In genomic region chr4:154787960-154788702, GRCm38 (mm10) we compare ENCODE assay signal across 13 mouse cellular contexts. TPM values are rescaled to one million over a fixed set of nuclear protein-coding genes. Genes with fewer than 3 reads are reported as not detected.
DNase-seq lines count a peak whose midpoint lies in the region; ATAC-seq lines count a peak whose summit lies in the region.
"Had no signal": no experiment of that assay in that cellular context is flagged by ENCODE, and none has a peak within 500 bp of the region (broad histone marks: within the 10 kb centered on the region; RNA-seq: fewer than 3 reads in every experiment).

No protein-coding gene starts in this region.

- no peak overlapping the region for H3K9ac ChIP-seq in intestine, embryonic 16.5 days (ENCODE audit: low read depth, low read length)
- H3K9ac ChIP-seq in stomach, embryonic 15.5 days: no peak overlapping the region
- H3K9ac ChIP-seq: forebrain, embryonic 15.5 days had no signal

- H3K9me3 ChIP-seq in intestine, embryonic 16.5 days (ENCODE audit: control insufficient read depth, low read length): no peaks in the 10 kb centered on the region
- H3K9me3 ChIP-seq in stomach, embryonic 15.5 days: no peaks in the 10 kb centered on the region
- H3K9me3 ChIP-seq: forebrain, embryonic 15.5 days had no signal

- ATAC-seq in intestine, embryonic 16.5 days: no peak; the same call in 1 of the 2 replicates
- ATAC-seq in stomach, embryonic 15.5 days (ENCODE audit: insufficient read depth, low FRiP score, low read depth): no peak
- ATAC-seq: forebrain, embryonic 15.5 days had no signal

- intact Hi-C loops in left cerebral cortex, postnatal 4 days (cut with DNase I): no loop called here
- intact Hi-C loops in left cerebral cortex, postnatal 36 days (cut with DNase I): no loop called here

- peaks cover 9% of the 10 kb centered on the region for H3K4me1 ChIP-seq in intestine, embryonic 16.5 days (ENCODE audit: control insufficient read depth, insufficient read depth, low read length)
- peaks cover 14% of the 10 kb centered on the region for H3K4me1 ChIP-seq in stomach, embryonic 15.5 days
- H3K4me1 ChIP-seq: forebrain, embryonic 15.5 days had no signal

- DNase-seq in cerebellum, postnatal 10 days: peak; percentile 42 to 45
- DNase-seq in cerebellum, adult 11 months: no peak
- DNase-seq in left cerebral cortex, postnatal 4 days: peak; percentile 16
- DNase-seq in left cerebral cortex, postnatal 36 days (ENCODE audit: low spot score in 2 of 2): no peak
- no peak for DNase-seq in T-cell, adult 2 months (ENCODE audit: low spot score)
- no peak for DNase-seq in adrenal gland, adult 18-20 months (ENCODE audit: low spot score in 2 of 2)
- DNase-seq: adrenal gland, postnatal 14 days; kidney, adult 11 months had no signal

- WGBS in intestine, embryonic 16.5 days: 42% methylated on average over 13 of the region's 13 CpGs
- WGBS in stomach, embryonic 15.5 days: 36% methylated on average over 13 of the region's 13 CpGs

- no peaks in the 10 kb centered on the region for H3K27me3 ChIP-seq in intestine, embryonic 16.5 days (replicated peaks; ENCODE audit: control insufficient read depth, insufficient read depth, low read length)
- H3K27me3 ChIP-seq in stomach, embryonic 15.5 days (replicated peaks): no peaks in the 10 kb centered on the region
- H3K27me3 ChIP-seq: forebrain, embryonic 15.5 days had no signal

- no peak overlapping the region for H3K4me2 ChIP-seq in intestine, embryonic 16.5 days (ENCODE audit: low read depth, low read length)
- H3K4me2 ChIP-seq in stomach, embryonic 15.5 days: no peak overlapping the region; the same call in 1 of the 2 replicates
- H3K4me2 ChIP-seq: forebrain, embryonic 15.5 days had no signal

- peak overlapping the region; percentile 8 for H3K27ac ChIP-seq in intestine, embryonic 16.5 days (ENCODE audit: low read length)
- peak overlapping the region; percentile 2; the same call in 1 of the 2 replicates for H3K27ac ChIP-seq in stomach, embryonic 15.5 days
- H3K27ac ChIP-seq: forebrain, embryonic 15.5 days had no signal

- H3K36me3 ChIP-seq in intestine, embryonic 16.5 days (ENCODE audit: control insufficient read depth, insufficient read depth, low read length): no peaks in the 10 kb centered on the region
- no peaks in the 10 kb centered on the region for H3K36me3 ChIP-seq in stomach, embryonic 15.5 days
- H3K36me3 ChIP-seq: forebrain, embryonic 15.5 days had no signal

- H3K4me3 ChIP-seq in intestine, embryonic 16.5 days (ENCODE audit: low read length): no peak overlapping the region
- H3K4me3 ChIP-seq in stomach, embryonic 15.5 days (replicated peaks): no peak overlapping the region
- H3K4me3 ChIP-seq: forebrain, embryonic 15.5 days had no signal

RNA-seq across cellular contexts. Expression of gene Ttc34, which starts 49.1 kb away (rescaled TPM):
- total RNA-seq in left cerebral cortex, postnatal 4 days (2021): 1 to 10 TPM; 2.4 to 2.8 TPM
- 1 to 10 TPM; 3.1 to 3.6 TPM for total RNA-seq in left cerebral cortex, postnatal 36 days (2021)
- polyA plus RNA-seq in intestine, embryonic 16.5 days (2015; fragmentation: Nextera tagmentation; extraction: Ambion mirVana): 0.06 and 0.12 TPM in 2 replicates
- 0.08 and 0.17 TPM in 2 replicates for polyA plus RNA-seq in stomach, embryonic 15.5 days (2015; fragmentation: Nextera tagmentation; extraction: Ambion mirVana)
- under 1 TPM in 1 of 2 experiments, not detected in 1; 0.20 TPM for total RNA-seq in adrenal gland, adult 18-20 months (2021)
- total RNA-seq: MEL; neutrophil, adult 5-6 weeks had no signal

Comparison
In these comparisons a context has a peak if more than half of its experiments do, and no peak if none do; other contexts are left out.
1. DNase-seq: peak in cerebellum, postnatal 10 days (2 of 2) and left cerebral cortex, postnatal 4 days (single experiment); none in cerebellum, adult 11 months (single experiment), left cerebral cortex, postnatal 36 days (0 of 2), T-cell, adult 2 months (single experiment) and adrenal gland, adult 18-20 months (0 of 2).